Comparison of ENCODE assay signal across 16 mouse cellular contexts in the genomic region with DNA sequence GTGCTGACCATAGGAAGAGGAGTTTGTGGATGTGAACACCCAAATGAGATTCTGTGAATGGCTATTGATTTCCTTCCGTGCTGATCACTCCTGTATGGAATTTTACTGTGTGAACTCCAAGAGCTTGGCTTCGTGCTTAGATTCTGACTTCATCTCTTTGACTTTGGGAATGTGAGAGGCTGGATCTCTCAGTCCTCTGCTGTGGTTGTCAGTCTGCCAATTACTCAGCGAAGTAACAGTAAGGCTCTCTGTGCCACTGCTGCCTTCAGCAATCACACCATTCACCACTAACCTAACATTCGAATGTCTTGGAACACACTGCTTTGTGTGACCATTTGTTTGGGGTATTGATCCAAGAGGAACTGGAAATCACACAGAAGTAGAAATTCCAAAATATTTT.
"Had no signal": no experiment of that assay in that cellular context is flagged by ENCODE, and none has a peak within 500 bp of the region (broad histone marks: within the 10 kb centered on the region; RNA-seq: fewer than 3 reads in every experiment).

No protein-coding gene starts in this region.

- DNase-seq: kidney, postnatal 36 days; layer of hippocampus, adult 9-11 months; layer of hippocampus, postnatal 36 days; liver; liver, embryonic 13.5 days; liver, postnatal 0 days; lung, postnatal 14 days; right cerebral cortex, postnatal 14 days; thymus, postnatal 14 days had no signal

- H3K4me2 ChIP-seq: limb, embryonic 12.5 days; liver, embryonic 13.5 days; lung, embryonic 15.5 days; midbrain, embryonic 11.5 days had no signal

- ATAC-seq: liver, postnatal 0 days; midbrain, embryonic 16.5 days had no signal

- H3K27ac ChIP-seq: kidney, postnatal 0 days; limb, embryonic 12.5 days; liver, embryonic 13.5 days; lung, embryonic 15.5 days; macrophage had no signal

- H3K9ac ChIP-seq: limb, embryonic 12.5 days; liver, embryonic 13.5 days; liver, postnatal 0 days; lung, embryonic 15.5 days had no signal

- H3K4me1 ChIP-seq: limb, embryonic 12.5 days; liver, embryonic 13.5 days; lung, embryonic 15.5 days; megakaryocyte, embryonic 14.5 days had no signal

- H3K4me3 ChIP-seq: limb, embryonic 12.5 days; liver, embryonic 13.5 days; lung, embryonic 15.5 days; megakaryocyte, embryonic 14.5 days had no signal

- H3K9me3 ChIP-seq: limb, embryonic 12.5 days; liver, embryonic 13.5 days; lung, embryonic 15.5 days; megakaryocyte, embryonic 14.5 days had no signal

- H3K36me3 ChIP-seq: limb, embryonic 12.5 days; liver, embryonic 13.5 days; lung, embryonic 15.5 days had no signal

- H3K27me3 ChIP-seq: limb, embryonic 12.5 days; liver, embryonic 13.5 days; lung, embryonic 15.5 days; megakaryocyte, embryonic 14.5 days had no signal
